Mouse (Mus musculus) heart, adult 2 months (tissue): ENCODE measurements at regions not wholly inside any gene's neighbourhood (a gene's known extent, or its start where the extent isn't known, plus 50 kb on each side); places are given as distances from the start of the nearest gene placed in this dataset.

Experiments used
- DNase-seq, 2 experiments: peaks; one replicate each; pipeline ENCODE4 v3.0.0; 2021
- H3K27ac ChIP-seq: fragments of 200-600 bp; 2 replicates; pipeline ENCODE4 v1.8.1; 2022
- H3K27me3 ChIP-seq: fragments of 200-500 bp; 2 replicates; pipeline ENCODE4 v1.6.1; 2012; ENCODE audit warnings: mild to moderate bottlenecking, low read length, inconsistent platforms, mixed read lengths; ENCODE audit not compliant: control insufficient read depth, insufficient read depth
- H3K36me3 ChIP-seq: fragments of 200-500 bp; 2 replicates; pipeline ENCODE4 v1.6.1; 2012; ENCODE audit warnings: low read length, inconsistent platforms; ENCODE audit not compliant: control insufficient read depth, insufficient read depth
- H3K4me1 ChIP-seq: fragments of 200-500 bp; 2 replicates; pipeline ENCODE4 v1.6.1; 2011; ENCODE audit warnings: low read length; ENCODE audit not compliant: control insufficient read depth, insufficient read depth
- H3K4me3 ChIP-seq: fragments of 200-600 bp; 2 replicates; pipeline ENCODE4 v1.8.1; 2022
- H3K79me2 ChIP-seq: fragments of 200-500 bp; replicated peaks from 2 replicates; pipeline ENCODE4 v1.6.1; 2012; ENCODE audit warnings: mild to moderate bottlenecking, inconsistent platforms, low read length, moderate library complexity, mixed read lengths; ENCODE audit not compliant: control insufficient read depth, insufficient read depth
- H3K9ac ChIP-seq: fragments of 200-500 bp; 2 replicates; pipeline ENCODE4 v1.6.1; 2012; ENCODE audit warnings: low read depth, mild to moderate bottlenecking, control low read depth, inconsistent platforms, low read length, mixed read lengths
- CTCF ChIP-seq: fragments of 200-600 bp; IDR thresholded peaks from 2 replicates; pipeline ENCODE4 v1.8.1; 2022; ENCODE audit warnings: antibody characterized with exemption, mild to moderate bottlenecking, moderate library complexity
- EP300 ChIP-seq: fragments of 200-500 bp; IDR thresholded peaks from 2 replicates; pipeline ENCODE4 v1.6.1; 2011; ENCODE audit warnings: low read depth, low read length, control low read depth; ENCODE audit not compliant: insufficient read depth
- POLR2A ChIP-seq: fragments of 200-500 bp; IDR thresholded peaks from 2 replicates; pipeline ENCODE4 v1.6.1; 2011; ENCODE audit warnings: mild to moderate bottlenecking, low read depth, low read length, control low read depth; ENCODE audit not compliant: insufficient read depth
- WGBS: fragments of 180-500 bp; shearing (Covaris S2); methylation state at CpG from one replicate; pipeline ENCODE4 v1.1.7; 2018; 5-methylcytosine and 5-hydroxymethylcytosine counted together
- intact Hi-C: fragments of 180-260 bp; cut with DNase I; formaldehyde crosslinking; loops from one replicate; pipeline ENCODE4 v1.15.1; 2025

DNA sequence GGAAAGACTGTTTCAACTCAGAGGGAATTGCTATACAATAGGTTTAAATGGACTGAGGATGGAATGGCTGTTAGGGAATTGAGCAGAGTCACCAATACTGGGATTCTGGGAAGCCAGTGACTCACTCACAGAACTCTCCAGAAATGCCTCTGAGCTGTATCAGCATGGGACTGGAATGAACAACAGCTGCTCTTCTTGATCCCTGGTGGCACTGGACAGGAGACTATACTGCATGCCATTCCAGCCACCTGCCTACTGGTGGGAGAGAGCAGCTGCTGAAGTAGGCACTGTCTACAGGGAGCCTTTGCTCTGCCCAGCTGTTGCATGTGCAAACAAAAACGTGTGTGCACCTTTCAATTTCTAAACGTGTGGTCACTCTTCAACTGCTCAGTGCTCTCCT lies 329.2 kb downstream of the Gadd45g start:
- Histone ChIP-seq H3K27ac (no peak overlapping the region), H3K4me1 (no peaks in the 10 kb centered on the region), H3K36me3 (no peaks in the 10 kb centered on the region), H3K79me2 (no peaks in the 10 kb centered on the region), H3K27me3 (no peaks in the 10 kb centered on the region), H3K4me3 (no peak overlapping the region), H3K9ac (no peak overlapping the region)
- DNase-seq, result no peak
- TF ChIP-seq EP300 (no peak), CTCF (no peak), POLR2A (no peak)
- intact Hi-C loops, result no loop called here
- 58% methylated on average over 2 of the region's 2 CpGs for WGBS

DNA sequence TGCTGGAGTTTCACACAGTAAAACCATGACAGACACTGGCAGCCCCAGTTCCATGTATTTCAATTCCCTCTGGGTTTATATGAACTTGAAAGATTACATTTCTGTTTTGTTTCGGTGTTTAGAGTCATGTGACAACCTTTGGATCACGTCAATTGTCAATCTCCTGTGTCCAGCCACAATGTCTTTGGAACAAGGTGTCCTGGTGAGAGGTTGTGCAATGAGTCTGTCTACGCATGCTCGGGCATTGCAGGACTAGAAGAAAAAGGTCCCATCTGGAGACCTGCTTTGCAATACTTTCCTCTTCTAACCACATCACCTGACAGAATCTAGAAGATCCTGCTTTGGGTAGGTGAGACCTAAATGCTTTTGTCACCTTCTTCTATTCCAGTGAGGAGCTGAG lies 333.5 kb downstream of the Gadd45g start:
- H3K36me3 ChIP-seq, result no peaks in the 10 kb centered on the region
- DNase-seq, result no peak
- H3K4me1 ChIP-seq, result no peaks in the 10 kb centered on the region
- no peaks in the 10 kb centered on the region for H3K79me2 ChIP-seq
- H3K27me3 ChIP-seq, result no peaks in the 10 kb centered on the region
- WGBS, result 84% methylated on average over 4 of the region's 4 CpGs
- no peak overlapping the region for H3K4me3 ChIP-seq
- no peak overlapping the region for H3K9ac ChIP-seq
- intact Hi-C loops, result no loop called here
- TF ChIP-seq POLR2A (no peak), EP300 (no peak)
- no peak overlapping the region for H3K27ac ChIP-seq

GRCm38 (mm10) chr13:52183635-52184034 lies 337.2 kb downstream of the Gadd45g start:
- no peaks in the 10 kb centered on the region for H3K27me3 ChIP-seq
- H3K9ac ChIP-seq, result no peak overlapping the region
- 79% methylated on average over 5 of the region's 5 CpGs for WGBS
- no peaks in the 10 kb centered on the region for H3K36me3 ChIP-seq
- intact Hi-C loops, result no loop called here
- H3K4me3 ChIP-seq, result no peak overlapping the region
- TF ChIP-seq POLR2A, result no peak
- no peak for TF ChIP-seq EP300
- TF ChIP-seq CTCF, result no peak
- H3K79me2 ChIP-seq, result no peaks in the 10 kb centered on the region
- H3K27ac ChIP-seq, result no peak overlapping the region
- no peak for DNase-seq
- peaks cover 5% of the 10 kb centered on the region for H3K4me1 ChIP-seq

DNA sequence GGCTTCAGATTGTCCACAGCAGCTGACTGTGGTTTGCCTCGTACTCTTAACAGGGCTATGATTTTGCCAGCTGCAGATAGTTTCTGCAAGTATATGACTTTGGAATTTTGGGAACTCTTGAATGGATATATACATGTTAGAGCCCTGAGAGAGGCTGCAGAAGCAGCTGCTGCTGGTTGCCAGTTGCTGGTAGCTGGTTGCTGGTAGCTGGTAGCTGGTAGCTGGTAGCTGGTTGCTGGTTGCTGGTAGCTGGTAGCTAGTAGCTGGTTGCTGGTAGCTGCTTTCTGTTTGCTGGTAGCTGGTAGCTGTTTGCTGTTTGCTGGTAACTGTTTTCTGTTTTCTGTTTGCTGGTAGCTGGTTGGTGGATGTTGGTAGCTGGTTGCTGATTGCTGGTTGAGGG lies 339.1 kb downstream of the Gadd45g start:
- TF ChIP-seq EP300, result no peak
- no peak for TF ChIP-seq CTCF
- TF ChIP-seq POLR2A, result no peak
- Histone ChIP-seq H3K4me1 (peaks cover 8% of the 10 kb centered on the region), H3K36me3 (no peaks in the 10 kb centered on the region), H3K27me3 (no peaks in the 10 kb centered on the region), H3K79me2 (no peaks in the 10 kb centered on the region), H3K27ac (no peak overlapping the region), H3K4me3 (no peak overlapping the region), H3K9ac (no peak overlapping the region)
- WGBS, result 84% methylated on average over 1 of the region's 1 CpGs
- no peak for DNase-seq
- intact Hi-C loops, result loop anchor here (5.0 kb wide), 1 partner anchor 103 kb away; no protein-coding TSS in a partner anchor

- Histone ChIP-seq H3K27me3 (no peaks in the 10 kb centered on the region), H3K4me3 (no peak overlapping the region), H3K36me3 (no peaks in the 10 kb centered on the region), H3K4me1 (peaks cover 8% of the 10 kb centered on the region), H3K9ac (no peak overlapping the region), H3K79me2 (no peaks in the 10 kb centered on the region), H3K27ac (no peak overlapping the region)
- intact Hi-C loops, result loop anchor here (5.0 kb wide), 1 partner anchor 106 kb away; no protein-coding TSS in a partner anchor
- 63% methylated on average over 8 of the region's 8 CpGs for WGBS
- TF ChIP-seq CTCF (no peak), POLR2A (no peak), EP300 (no peak)
- DNase-seq, result peak in 1 of 2 experiments; percentile 15
Measured at GRCm38 (mm10) chr13:52187841-52188604, 341.5 kb downstream of the Gadd45g start.

DNA sequence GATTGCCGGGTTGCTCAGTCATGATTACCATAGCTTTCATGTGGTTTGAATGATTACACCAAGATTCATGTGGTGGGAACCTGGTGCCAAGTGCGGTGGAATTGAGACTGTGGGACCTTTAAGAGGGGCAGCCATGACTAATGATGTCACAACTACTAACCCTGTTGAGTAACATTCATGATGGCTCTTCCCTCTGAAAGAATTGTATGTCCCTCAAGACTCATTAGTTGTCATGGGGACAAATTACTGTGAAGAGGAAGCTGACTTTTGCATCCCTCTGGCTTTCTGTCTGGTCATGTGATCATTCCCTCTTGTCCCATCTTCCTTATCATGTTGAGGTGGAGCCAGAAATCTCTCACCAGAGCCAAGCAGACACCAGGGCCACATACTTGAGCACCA lies 342.1 kb downstream of the Gadd45g start:
- H3K27me3 ChIP-seq, result no peaks in the 10 kb centered on the region
- WGBS, result 64% methylated on average over 2 of the region's 2 CpGs
- H3K79me2 ChIP-seq, result no peaks in the 10 kb centered on the region
- H3K4me3 ChIP-seq, result no peak overlapping the region
- no peak for TF ChIP-seq CTCF
- H3K4me1 ChIP-seq, result peaks cover 8% of the 10 kb centered on the region
- no peaks in the 10 kb centered on the region for H3K36me3 ChIP-seq
- intact Hi-C loops, result loop anchor here (5.0 kb wide), 1 partner anchor 106 kb away; no protein-coding TSS in a partner anchor
- no peak for DNase-seq
- no peak overlapping the region for H3K9ac ChIP-seq
- H3K27ac ChIP-seq, result no peak overlapping the region
